9 mouse cellular contexts compared by ENCODE assay signal in the genomic region with DNA sequence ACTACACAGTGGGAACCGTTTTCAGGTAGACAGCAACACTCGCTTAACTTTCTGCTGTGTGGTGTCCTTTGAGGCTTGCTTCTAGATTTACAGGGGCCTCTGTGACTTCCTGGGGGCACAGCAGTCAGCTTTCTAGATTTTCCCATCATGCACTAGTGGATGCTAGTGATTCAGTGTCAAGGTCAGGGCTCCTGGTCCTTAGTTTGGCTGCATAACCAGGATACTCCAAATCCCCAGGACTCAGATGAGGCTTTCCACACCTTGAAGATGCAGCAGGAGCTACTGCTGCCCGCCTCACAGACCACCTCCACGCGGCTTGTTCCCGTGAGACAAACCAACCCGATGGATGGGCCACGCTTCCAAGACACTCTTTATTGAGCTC. TPM values are rescaled to one million over a fixed set of nuclear protein-coding genes. Genes with fewer than 3 reads are reported as not detected.
A peak's percentile ranks its signal among the peaks of the same experiment; 100 is the strongest.
DNase-seq lines count a peak whose midpoint lies in the region; ATAC-seq and TF ChIP-seq lines count a peak whose summit lies in the region.
"Had no signal": no experiment of that assay in that cellular context is flagged by ENCODE, and none has a peak within 500 bp of the region (broad histone marks: within the 10 kb centered on the region; RNA-seq: fewer than 3 reads in every experiment).

No protein-coding gene starts in this region.

- no peak for TF ChIP-seq POLR2A in lung, adult 2 months (IDR thresholded peaks at IDR 0.05; ENCODE audit: borderline replicate concordance, extremely low read depth, low read depth, low read length)
- no peak for TF ChIP-seq POLR2A in cerebellum, adult 2 months (IDR thresholded peaks at IDR 0.05; ENCODE audit: borderline replicate concordance, insufficient read depth, low read length)

- TF ChIP-seq CTCF in lung, adult 2 months (IDR thresholded peaks at IDR 0.05; ENCODE audit: insufficient read depth, low read length) = no peak
- no peak for TF ChIP-seq CTCF in hindbrain, postnatal 0 days (IDR thresholded peaks at IDR 0.05; ENCODE audit: low read depth)
- no peak for TF ChIP-seq CTCF in cerebellum, adult 2 months (IDR thresholded peaks at IDR 0.05; ENCODE audit: borderline replicate concordance, insufficient read depth, low read depth, low read length)

- H3K4me2 ChIP-seq in lung, embryonic 15.5 days = peak overlapping the region; percentile 39
- peak overlapping the region; percentile 41 for H3K4me2 ChIP-seq in embryonic facial prominence, embryonic 12.5 days (replicated peaks)
- H3K4me2 ChIP-seq in hindbrain, postnatal 0 days (ENCODE audit: low read depth, low read length) = peak overlapping the region; percentile 35; the same call in 1 of the 2 replicates
- H3K4me2 ChIP-seq in neural tube, embryonic 12.5 days (replicated peaks) = peak overlapping the region; percentile 52

- no peak overlapping the region for H3K9ac ChIP-seq in lung, embryonic 15.5 days
- no peak overlapping the region; the same call in 1 of the 2 replicates for H3K9ac ChIP-seq in embryonic facial prominence, embryonic 12.5 days
- H3K9ac ChIP-seq in hindbrain, postnatal 0 days (replicated peaks; ENCODE audit: low read length) = no peak overlapping the region
- H3K9ac ChIP-seq in neural tube, embryonic 12.5 days = no peak overlapping the region
- H3K9ac ChIP-seq: liver, embryonic 14.5 days had no signal

- H3K27ac ChIP-seq in lung, embryonic 15.5 days = no peak overlapping the region
- H3K27ac ChIP-seq in embryonic facial prominence, embryonic 12.5 days = no peak overlapping the region
- H3K27ac ChIP-seq in hindbrain, postnatal 0 days = no peak overlapping the region
- H3K27ac ChIP-seq in neural tube, embryonic 12.5 days = no peak overlapping the region
- H3K27ac ChIP-seq in cerebellum, adult 2 months (ENCODE audit: insufficient read depth, low read length) = no peak overlapping the region
- H3K27ac ChIP-seq: liver, embryonic 14.5 days had no signal

- H3K36me3 ChIP-seq in lung, embryonic 15.5 days = no peaks in the 10 kb centered on the region
- no peaks in the 10 kb centered on the region for H3K36me3 ChIP-seq in embryonic facial prominence, embryonic 12.5 days
- no peaks in the 10 kb centered on the region for H3K36me3 ChIP-seq in hindbrain, postnatal 0 days (ENCODE audit: insufficient read depth, low read length)
- no peaks in the 10 kb centered on the region for H3K36me3 ChIP-seq in neural tube, embryonic 12.5 days

- no peaks in the 10 kb centered on the region for H3K27me3 ChIP-seq in lung, embryonic 15.5 days
- H3K27me3 ChIP-seq in embryonic facial prominence, embryonic 12.5 days = no peaks in the 10 kb centered on the region
- H3K27me3 ChIP-seq in hindbrain, postnatal 0 days (ENCODE audit: insufficient read depth, low read length) = no peaks in the 10 kb centered on the region
- no peaks in the 10 kb centered on the region for H3K27me3 ChIP-seq in neural tube, embryonic 12.5 days (replicated peaks)
- no peaks in the 10 kb centered on the region for H3K27me3 ChIP-seq in cerebellum, adult 2 months (ENCODE audit: control insufficient read depth, insufficient read depth, low read length)

- intact Hi-C loops in left cerebral cortex, postnatal 10 days (cut with DNase I) = no loop called here

- H3K4me1 ChIP-seq in lung, embryonic 15.5 days = peaks cover 11% of the 10 kb centered on the region
- peaks cover 5% of the 10 kb centered on the region; the same call in 1 of the 2 replicates for H3K4me1 ChIP-seq in lung, adult 2 months (ENCODE audit: control insufficient read depth, insufficient read depth, low read length)
- peaks cover 9% of the 10 kb centered on the region for H3K4me1 ChIP-seq in embryonic facial prominence, embryonic 12.5 days
- H3K4me1 ChIP-seq in hindbrain, postnatal 0 days (ENCODE audit: insufficient read depth, low read length) = no peaks in the 10 kb centered on the region
- H3K4me1 ChIP-seq in neural tube, embryonic 12.5 days = peaks cover 6% of the 10 kb centered on the region
- no peaks in the 10 kb centered on the region for H3K4me1 ChIP-seq in cerebellum, adult 2 months (ENCODE audit: control insufficient read depth, insufficient read depth, low read length)

- no peak overlapping the region for H3K4me3 ChIP-seq in lung, embryonic 15.5 days
- H3K4me3 ChIP-seq in lung, adult 2 months (replicated peaks; ENCODE audit: extremely low read depth, low read depth, low read length) = no peak overlapping the region
- H3K4me3 ChIP-seq in embryonic facial prominence, embryonic 12.5 days = peak overlapping the region; percentile 12; the same call in 1 of the 2 replicates
- H3K4me3 ChIP-seq in hindbrain, postnatal 0 days (ENCODE audit: low read length) = no peak overlapping the region
- H3K4me3 ChIP-seq in neural tube, embryonic 12.5 days = no peak overlapping the region
- H3K4me3 ChIP-seq in cerebellum, adult 2 months (replicated peaks; ENCODE audit: insufficient read depth, low read depth, low read length) = no peak overlapping the region

- no peaks in the 10 kb centered on the region for H3K9me3 ChIP-seq in lung, embryonic 15.5 days
- no peaks in the 10 kb centered on the region for H3K9me3 ChIP-seq in embryonic facial prominence, embryonic 12.5 days
- H3K9me3 ChIP-seq in hindbrain, postnatal 0 days (ENCODE audit: low read length) = no peaks in the 10 kb centered on the region
- H3K9me3 ChIP-seq in neural tube, embryonic 12.5 days = no peaks in the 10 kb centered on the region

- 60% methylated on average over 8 of the region's 8 CpGs for WGBS in lung, embryonic 15.5 days
- WGBS in lung, adult 2 months = 62% methylated on average over 8 of the region's 8 CpGs
- WGBS in embryonic facial prominence, embryonic 12.5 days = 63% methylated on average over 8 of the region's 8 CpGs
- WGBS in hindbrain, postnatal 0 days = 59% methylated on average over 8 of the region's 8 CpGs
- 62% methylated on average over 8 of the region's 8 CpGs for WGBS in neural tube, embryonic 12.5 days
- WGBS in cerebellum, adult 2 months = 63% methylated on average over 8 of the region's 8 CpGs

- DNase-seq in lung, adult 2 months = no peak
- DNase-seq in hindbrain, postnatal 0 days (ENCODE audit: low spot score) = no peak
- no peak for DNase-seq in cerebellum, adult 2 months
- no peak for DNase-seq in right cerebral cortex, adult 18-20 months
- DNase-seq in left cerebral cortex, postnatal 10 days (ENCODE audit: extremely low spot score in 1 of 2, low spot score in 2 of 2) = no peak

- no peak for ATAC-seq in lung, embryonic 15.5 days (ENCODE audit: borderline replicate concordance, extremely low read depth, low FRiP score, low TSS enrichment)
- no peak for ATAC-seq in embryonic facial prominence, embryonic 12.5 days (ENCODE audit: insufficient number of reproducible peaks, insufficient read depth, low FRiP score, low TSS enrichment)
- ATAC-seq in hindbrain, postnatal 0 days = no peak
- ATAC-seq in neural tube, embryonic 12.5 days (ENCODE audit: low FRiP score, low read depth) = no peak

RNA-seq across cellular contexts. Expression of a gene that starts 35.0 kb away (rescaled TPM):
- 80.1 and 81.8 TPM in 2 replicates for polyA plus RNA-seq in lung, embryonic 15.5 days (2015; fragmentation: Nextera tagmentation; extraction: Ambion mirVana)
- polyA plus RNA-seq in lung, adult 2 months (2012; rRNA removed) = 1.8 and 3.2 TPM in 2 replicates
- 93.5 and 99.0 TPM in 2 replicates for polyA plus RNA-seq in embryonic facial prominence, embryonic 12.5 days (2016; fragmentation: Nextera tagmentation; extraction: Ambion mirVana)
- 9.3 and 11.4 TPM in 2 replicates for total RNA-seq in hindbrain, postnatal 0 days (2014; rRNA removed)
- polyA plus RNA-seq in hindbrain, postnatal 0 days (2015; fragmentation: Nextera tagmentation; extraction: Ambion mirVana) = 18.7 and 20.2 TPM in 2 replicates
- polyA plus RNA-seq in neural tube, embryonic 12.5 days (2016; fragmentation: Nextera tagmentation; extraction: Ambion mirVana) = 49.5 and 49.7 TPM in 2 replicates
- polyA plus RNA-seq in cerebellum, adult 2 months (2012; rRNA removed) = 0.51 and 0.89 TPM in 2 replicates
- 1 to 10 TPM; 2.3 to 2.4 TPM for total RNA-seq in left cerebral cortex, postnatal 10 days (2021)
